Mouse (Mus musculus) stomach, embryonic 16.5 days (tissue): Measurements from ENCODE around the gene Arnt2. TPM values are rescaled to one million over a fixed set of nuclear protein-coding genes. Genes with fewer than 3 reads are reported as not detected.

Experiments used
- ATAC-seq: fragments of 200-750 bp; cut with Nextera tagmentation; 2 replicates; pipeline ENCODE4 v1.8.0; 2017; ENCODE audit warnings: moderate number of reproducible peaks, moderate TSS enrichment; ENCODE audit not compliant: insufficient read depth, low FRiP score
- H3K27ac ChIP-seq: fragments of 300-500 bp; sonication (generic); 2 replicates; pipeline ENCODE4 v1.5.1; 2014; ENCODE audit warnings: low read length
- H3K27me3 ChIP-seq: fragments of 300-500 bp; sonication (generic); 2 replicates; pipeline ENCODE4 v1.6.1; 2014; ENCODE audit warnings: low read length, control low read depth, mixed read lengths; ENCODE audit not compliant: control insufficient read depth, insufficient read depth
- H3K36me3 ChIP-seq: fragments of 300-500 bp; sonication (generic); 2 replicates; pipeline ENCODE4 v1.6.1; 2014; ENCODE audit warnings: low read length; ENCODE audit not compliant: control insufficient read depth, insufficient read depth
- H3K4me1 ChIP-seq: fragments of 300-500 bp; sonication (generic); 2 replicates; pipeline ENCODE4 v1.6.1; 2014; ENCODE audit warnings: low read length, control low read depth, mixed read lengths; ENCODE audit not compliant: control insufficient read depth, insufficient read depth
- H3K4me2 ChIP-seq: fragments of 300-500 bp; sonication (generic); 2 replicates; pipeline ENCODE4 v1.6.1; 2014; ENCODE audit warnings: low read depth, low read length, mixed read lengths
- H3K4me3 ChIP-seq: fragments of 300-500 bp; sonication (generic); replicated peaks from 2 replicates; pipeline ENCODE4 v1.5.1; 2014; ENCODE audit warnings: mild to moderate bottlenecking, low read length
- H3K9ac ChIP-seq: fragments of 300-500 bp; sonication (generic); 2 replicates; pipeline ENCODE4 v1.6.1; 2014; ENCODE audit warnings: low read length
- H3K9me3 ChIP-seq: fragments of 300-500 bp; sonication (generic); replicated peaks from 2 replicates; pipeline ENCODE4 v1.6.1; 2016; ENCODE audit warnings: low read length, control low read depth; ENCODE audit not compliant: control insufficient read depth
- WGBS: fragments of 180-500 bp; shearing (Covaris S2); extraction: QIAGEN DNeasy Blood & Tissue Kit; methylation state at CpG from one replicate; pipeline ENCODE4 v1.1.7; 2014; 5-methylcytosine and 5-hydroxymethylcytosine counted together
- polyA plus RNA-seq: library from polyadenylated mRNA; unstranded; fragments of >200 nt; fragmentation: Nextera tagmentation; extraction: Ambion mirVana; gene quantifications from 2 replicates; pipeline ENCODE4 v1.2.1, GENCODE M21; 2015

The Arnt2 gene
- polyA plus RNA-seq, 1 experiment from 2014 or later, result 3.0 TPM

GRCm38 (mm10) chr7:84361086-84361684 is 48.8 kb downstream of the Arnt2 start:
- H3K4me1 ChIP-seq, result no peaks in the 10 kb centered on the region
- 76% methylated on average over 10 of the region's 10 CpGs for WGBS
- no peak overlapping the region for H3K4me3 ChIP-seq
- no peak overlapping the region for H3K27ac ChIP-seq
- ATAC-seq, result no peak
- H3K4me2 ChIP-seq, result no peak overlapping the region
- H3K27me3 ChIP-seq, result no peaks in the 10 kb centered on the region
- H3K36me3 ChIP-seq, result no peaks in the 10 kb centered on the region
- no peak overlapping the region for H3K9ac ChIP-seq
- H3K9me3 ChIP-seq, result no peaks in the 10 kb centered on the region

- ATAC-seq, result no peak
- Histone ChIP-seq H3K9ac (no peak overlapping the region), H3K4me3 (no peak overlapping the region), H3K9me3 (no peaks in the 10 kb centered on the region), H3K4me1 (no peaks in the 10 kb centered on the region), H3K36me3 (no peaks in the 10 kb centered on the region), H3K4me2 (no peak overlapping the region), H3K27ac (no peak overlapping the region), H3K27me3 (no peaks in the 10 kb centered on the region)
- 61% methylated on average over 1 of the region's 1 CpGs for WGBS
Observed at GRCm38 (mm10) chr7:84358426-84358825, 51.5 kb downstream of the Arnt2 start.

DNA sequence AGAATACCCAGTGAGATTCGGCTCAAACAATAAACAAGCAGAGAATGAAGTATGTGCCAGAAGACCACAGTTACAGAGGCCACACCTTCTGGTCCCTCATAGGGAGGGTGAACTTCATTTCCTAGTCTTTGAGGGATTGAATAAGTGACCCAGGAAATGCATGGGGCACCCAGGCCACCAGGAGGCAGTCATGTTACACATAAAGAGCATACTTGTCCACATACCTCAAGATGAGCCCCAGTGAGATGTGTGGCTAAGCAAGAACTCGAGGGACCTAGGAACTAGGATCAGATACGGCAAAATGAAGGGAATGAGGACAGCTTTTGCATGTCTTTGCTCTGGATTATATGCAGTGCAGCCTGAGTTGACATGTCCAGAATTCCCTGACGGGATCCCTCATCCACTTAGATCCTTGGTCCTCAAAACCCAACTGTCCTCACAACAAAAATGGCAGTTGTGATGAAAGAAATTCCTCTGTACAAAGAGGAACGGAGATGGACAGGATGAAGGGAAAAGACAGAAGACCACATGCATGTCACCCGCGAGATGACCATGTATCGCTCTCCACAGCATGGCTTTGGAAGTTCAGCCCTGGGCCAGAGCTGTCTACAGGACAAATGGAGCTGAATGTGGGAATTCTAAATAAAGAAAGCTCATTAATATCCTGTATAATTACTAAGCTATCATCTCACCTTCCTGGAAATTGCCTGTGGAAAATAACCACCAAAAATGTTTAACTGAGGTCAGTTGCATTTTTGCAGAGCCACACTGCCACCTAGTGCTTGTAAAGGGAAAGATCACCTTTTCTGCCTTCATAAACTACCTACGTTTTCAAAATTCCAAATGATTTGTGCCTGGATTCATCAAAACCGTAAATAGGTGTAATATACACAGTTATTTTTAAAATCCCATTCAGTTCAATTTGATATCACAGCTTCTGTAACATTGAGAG is 54.1 kb downstream of the Arnt2 start:
- Histone ChIP-seq H3K36me3 (no peaks in the 10 kb centered on the region), H3K4me3 (no peak overlapping the region), H3K27me3 (no peaks in the 10 kb centered on the region), H3K9ac (no peak overlapping the region), H3K4me2 (no peak overlapping the region), H3K27ac (no peak overlapping the region), H3K4me1 (no peaks in the 10 kb centered on the region), H3K9me3 (no peaks in the 10 kb centered on the region)
- 61% methylated on average over 10 of the region's 10 CpGs for WGBS
- ATAC-seq, result no peak

- Histone ChIP-seq H3K9me3 (no peaks in the 10 kb centered on the region), H3K4me2 (no peak overlapping the region), H3K4me1 (no peaks in the 10 kb centered on the region), H3K27ac (no peak overlapping the region), H3K36me3 (no peaks in the 10 kb centered on the region), H3K9ac (no peak overlapping the region), H3K27me3 (no peaks in the 10 kb centered on the region), H3K4me3 (no peak overlapping the region)
- ATAC-seq, result no peak
- 88% methylated on average over 2 of the region's 2 CpGs for WGBS
Observed at GRCm38 (mm10) chr7:84354890-84355289, 55.1 kb downstream of the Arnt2 start.

DNA sequence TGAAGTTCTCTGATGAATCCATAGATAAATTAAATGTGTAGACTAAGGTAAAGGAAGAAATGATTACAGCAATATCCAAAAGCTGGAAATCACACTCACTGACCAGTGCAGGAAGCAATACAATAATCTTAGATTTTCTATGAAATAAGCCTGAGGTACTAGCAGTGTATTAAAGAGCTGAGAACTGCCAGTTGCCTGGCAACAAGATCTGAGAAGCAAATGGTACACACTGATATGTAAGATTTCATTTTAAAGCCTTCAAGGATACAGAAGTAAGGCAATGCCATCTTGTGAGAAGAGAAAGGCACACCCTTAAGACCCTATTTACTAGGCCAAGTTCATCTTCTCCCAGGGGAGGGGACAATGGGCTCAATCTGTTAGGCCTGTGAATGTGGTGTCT is 59.4 kb downstream of the Arnt2 start:
- Histone ChIP-seq H3K27me3 (no peaks in the 10 kb centered on the region), H3K36me3 (no peaks in the 10 kb centered on the region), H3K9me3 (no peaks in the 10 kb centered on the region), H3K27ac (no peak overlapping the region), H3K4me1 (no peaks in the 10 kb centered on the region), H3K9ac (no peak overlapping the region), H3K4me3 (no peak overlapping the region), H3K4me2 (no peak overlapping the region)
- ATAC-seq, result no peak

DNA sequence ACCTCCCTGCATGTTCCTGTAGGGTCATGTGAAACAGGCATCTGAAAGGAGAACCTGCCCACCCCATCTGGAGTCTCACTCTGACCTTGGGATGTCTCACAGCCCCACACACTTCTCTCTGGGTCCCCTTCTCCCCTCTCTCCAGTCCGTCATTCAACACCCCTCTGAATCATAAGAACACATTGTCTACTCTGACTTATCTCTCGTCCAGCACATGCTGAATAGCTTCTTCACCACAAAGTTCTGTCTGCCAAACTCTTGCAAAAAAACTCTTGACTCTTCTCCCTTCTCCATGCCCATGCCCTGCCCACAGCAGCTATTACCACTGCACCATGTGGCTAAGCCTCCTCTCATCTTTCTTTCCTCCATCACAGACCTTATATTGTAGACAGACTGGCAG is 60.0 kb downstream of the Arnt2 start:
- Histone ChIP-seq H3K36me3 (no peaks in the 10 kb centered on the region), H3K4me3 (no peak overlapping the region), H3K9me3 (no peaks in the 10 kb centered on the region), H3K9ac (no peak overlapping the region), H3K4me1 (no peaks in the 10 kb centered on the region), H3K4me2 (no peak overlapping the region), H3K27ac (no peak overlapping the region), H3K27me3 (no peaks in the 10 kb centered on the region)
- no peak for ATAC-seq
- WGBS, result 65% methylated on average over 2 of the region's 2 CpGs

DNA sequence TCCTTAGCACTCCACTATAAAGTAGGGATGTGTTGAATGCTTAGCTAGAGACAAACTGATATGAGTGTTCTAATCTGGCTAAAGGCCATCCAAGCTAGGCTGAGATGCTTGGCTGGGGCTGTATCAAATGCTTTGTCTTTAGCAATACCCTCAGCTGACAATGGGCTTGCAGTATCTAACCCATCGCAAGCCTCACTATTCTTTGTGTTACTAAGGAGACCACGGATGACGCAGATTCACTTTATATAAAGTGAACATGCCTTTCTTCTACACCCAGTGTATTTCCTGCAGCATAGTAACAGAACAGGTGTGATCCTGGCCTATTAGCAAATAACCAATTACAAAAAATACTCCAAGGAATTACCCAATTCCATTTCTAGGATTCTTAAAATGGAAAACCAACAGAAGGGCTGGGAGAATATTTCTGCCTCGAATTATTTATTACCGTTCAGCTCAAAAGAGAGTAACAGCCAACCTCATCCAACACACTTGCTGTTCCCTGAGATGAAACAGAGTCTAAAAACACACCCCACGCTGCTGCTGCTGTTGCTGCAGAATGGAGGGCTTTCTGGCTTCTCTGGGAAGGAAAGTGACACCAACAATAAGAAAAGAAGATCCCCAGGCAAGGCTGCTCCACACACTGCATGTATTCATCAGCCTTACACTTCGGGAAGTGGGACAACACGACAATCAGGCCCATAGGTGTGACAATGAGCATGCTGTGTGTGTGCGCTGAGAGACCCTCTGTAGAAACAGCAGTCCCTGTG is 61.6 kb downstream of the Arnt2 start:
- 86% methylated on average over 9 of the region's 9 CpGs for WGBS
- Histone ChIP-seq H3K27me3 (no peaks in the 10 kb centered on the region), H3K4me3 (no peak overlapping the region), H3K4me2 (no peak overlapping the region), H3K4me1 (no peaks in the 10 kb centered on the region), H3K27ac (no peak overlapping the region), H3K36me3 (no peaks in the 10 kb centered on the region), H3K9ac (no peak overlapping the region), H3K9me3 (no peaks in the 10 kb centered on the region)
- no peak for ATAC-seq

DNA sequence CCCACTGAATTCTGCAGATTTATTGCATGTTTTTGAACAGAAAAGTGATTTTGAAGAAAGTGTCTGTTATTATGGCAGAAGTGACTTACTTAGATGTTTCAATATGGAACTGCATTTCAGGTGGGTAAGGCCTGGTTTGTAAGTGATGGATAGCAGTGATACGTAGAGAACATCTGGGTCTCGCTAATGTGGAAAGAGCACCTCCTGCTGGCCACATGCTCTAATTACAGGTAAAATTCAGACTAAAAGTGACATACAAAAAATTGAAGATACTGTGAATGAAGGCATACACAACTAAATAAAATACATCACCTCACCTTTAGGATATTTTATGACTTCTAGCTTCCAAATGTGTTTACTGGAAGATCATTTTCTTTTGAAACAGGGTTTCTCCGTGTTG is 66.8 kb downstream of the Arnt2 start:
- H3K36me3 ChIP-seq, result no peaks in the 10 kb centered on the region

DNA sequence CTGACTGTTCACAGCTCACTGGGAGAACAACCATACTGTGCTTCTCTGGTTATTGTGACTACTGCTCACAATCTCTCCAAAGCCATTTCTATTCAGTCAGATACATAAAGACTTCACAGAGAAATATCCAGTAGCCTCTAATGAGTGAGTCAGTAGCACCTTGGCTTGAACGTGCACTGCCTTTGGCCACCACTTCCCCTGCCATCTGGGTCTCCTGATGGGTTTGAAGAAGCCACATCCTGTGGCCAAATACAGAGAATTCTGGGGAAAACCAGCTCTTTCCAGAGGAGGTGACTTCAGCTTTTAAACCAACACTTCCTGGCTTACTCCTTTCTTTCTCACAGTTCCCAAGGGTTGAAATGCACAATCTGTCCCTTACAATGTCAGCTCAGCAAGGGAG is 69.0 kb downstream of the Arnt2 start:
- Histone ChIP-seq H3K9ac (no peak overlapping the region), H3K27me3 (no peaks in the 10 kb centered on the region), H3K4me2 (no peak overlapping the region), H3K27ac (no peak overlapping the region), H3K36me3 (no peaks in the 10 kb centered on the region), H3K4me3 (no peak overlapping the region), H3K4me1 (peaks cover 6% of the 10 kb centered on the region; the same call in 1 of the 2 replicates), H3K9me3 (no peaks in the 10 kb centered on the region)
- whole genome bisulfite sequencing, result 73% methylated on average over 1 of the region's 1 CpGs
- ATAC-seq, result no peak

More for the DNA sequence above, 66.8 kb downstream of the Arnt2 start:
- Histone ChIP-seq H3K9me3 (no peaks in the 10 kb centered on the region), H3K9ac (no peak overlapping the region), H3K27ac (no peak overlapping the region), H3K4me1 (peaks cover 4% of the 10 kb centered on the region; the same call in 1 of the 2 replicates), H3K27me3 (no peaks in the 10 kb centered on the region), H3K4me3 (no peak overlapping the region), H3K4me2 (no peak overlapping the region)
- ATAC-seq, result no peak
- WGBS, result 97% methylated on average over 3 of the region's 3 CpGs
